Mouse (Mus musculus): ENCODE results near the gene Bfsp2. TPM values are rescaled to one million over a fixed set of nuclear protein-coding genes. Genes with fewer than 3 reads are reported as not detected.

Bfsp2 gene
- polyA plus RNA-seq (2015; fragmentation: Nextera tagmentation; extraction: Ambion mirVana): 0.35 and 0.41 TPM in 2 replicates

- Histone ChIP-seq H3K27me3 (replicated peaks; ENCODE audit: control insufficient read depth, insufficient read depth, low read length) (no peaks in the 10 kb centered on the region), H3K27ac (ENCODE audit: low read depth, low read length) (no peak within 1 kb of the TSS), H3K4me2 (replicated peaks; ENCODE audit: low read depth) (no peak within 1 kb of the TSS), H3K4me3 (ENCODE audit: low read depth, low read length) (no peak within 1 kb of the TSS), H3K9me3 (ENCODE audit: control insufficient read depth) (no peaks in the 10 kb centered on the region), H3K36me3 (ENCODE audit: control insufficient read depth, insufficient read depth) (no peaks in the 10 kb centered on the region), H3K9ac (ENCODE audit: low read depth, low read length) (no peak within 1 kb of the TSS), H3K4me1 (replicated peaks; ENCODE audit: control insufficient read depth, insufficient read depth, low read length) (no peaks in the 10 kb centered on the region)
- TF ChIP-seq CTCF (IDR thresholded peaks at IDR 0.05; ENCODE audit: low read depth): no peak
- no peak for ATAC-seq
- WGBS: 80% methylated on average over 9 of the region's 9 CpGs
Measured at GRCm38 (mm10) chr9:103480044-103480576, at the start of gene Bfsp2. TSS of gene Bfsp2 (minus strand) at chr9:103480420.

DNA sequence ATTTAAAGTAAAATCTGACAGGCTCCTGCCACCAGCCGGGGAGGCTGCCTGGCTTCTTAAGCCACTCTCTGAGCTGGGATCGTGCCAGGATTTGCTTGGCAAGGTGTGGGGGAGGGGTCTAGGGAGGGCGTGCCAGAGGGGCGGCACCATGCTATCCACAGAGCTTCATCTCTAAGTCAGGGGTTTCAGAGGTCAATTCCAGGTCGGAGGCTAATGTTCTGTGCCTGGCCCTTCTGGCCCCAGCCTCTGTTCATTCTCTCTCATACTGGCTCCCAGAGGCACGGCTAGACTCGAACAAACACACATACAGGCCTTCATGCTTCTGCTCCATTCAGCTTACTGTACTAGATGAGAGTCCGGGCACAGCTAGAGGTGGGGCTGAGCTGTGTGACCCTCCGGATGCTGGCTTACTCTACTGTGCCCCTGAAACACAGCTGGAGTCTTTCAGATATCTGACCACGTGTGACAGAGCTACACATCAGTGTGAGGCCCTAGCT lies 44.9 kb upstream of the Bfsp2 start:
- no peaks in the 10 kb centered on the region for H3K27me3 ChIP-seq (replicated peaks; ENCODE audit: control insufficient read depth, insufficient read depth, low read length)
- H3K9me3 ChIP-seq (ENCODE audit: control insufficient read depth): no peaks in the 10 kb centered on the region
- WGBS: 23% methylated on average over 10 of the region's 10 CpGs
- no peak overlapping the region for H3K4me2 ChIP-seq (replicated peaks; ENCODE audit: low read depth)
- H3K9ac ChIP-seq (ENCODE audit: low read depth, low read length): no peak overlapping the region
- no peaks in the 10 kb centered on the region for H3K36me3 ChIP-seq (ENCODE audit: control insufficient read depth, insufficient read depth)
- no peak overlapping the region for H3K27ac ChIP-seq (ENCODE audit: low read depth, low read length)
- H3K4me1 ChIP-seq (replicated peaks; ENCODE audit: control insufficient read depth, insufficient read depth, low read length): no peaks in the 10 kb centered on the region
- ATAC-seq: no peak
- TF ChIP-seq CTCF (IDR thresholded peaks at IDR 0.05; ENCODE audit: low read depth): no peak
- no peak overlapping the region for H3K4me3 ChIP-seq (ENCODE audit: low read depth, low read length)

DNA sequence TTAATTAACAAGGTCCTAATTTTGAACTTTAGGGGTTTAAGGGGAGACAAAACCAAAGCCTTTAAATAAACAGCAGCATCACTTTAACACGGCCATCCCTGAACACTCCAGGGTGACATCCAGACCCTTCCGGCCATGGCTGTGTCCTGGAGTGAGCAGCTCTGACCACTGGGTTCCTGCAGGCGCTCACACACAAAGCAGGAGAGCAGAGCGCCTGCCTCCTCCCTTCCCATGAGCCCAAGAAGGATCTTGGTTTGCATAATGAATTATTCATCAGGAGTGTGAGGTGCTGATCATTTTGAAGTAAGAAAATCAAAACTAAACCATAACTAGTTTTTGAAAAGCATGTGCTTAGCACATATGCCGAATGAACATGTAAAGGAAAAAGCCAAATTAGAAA lies 44.4 kb upstream of the Bfsp2 start:
- WGBS: 63% methylated on average over 5 of the region's 5 CpGs
- no peak overlapping the region for H3K27ac ChIP-seq (ENCODE audit: low read depth, low read length)
- ATAC-seq: no peak
- H3K4me1 ChIP-seq (replicated peaks; ENCODE audit: control insufficient read depth, insufficient read depth, low read length): no peaks in the 10 kb centered on the region
- no peak overlapping the region for H3K4me3 ChIP-seq (ENCODE audit: low read depth, low read length)
- no peak for TF ChIP-seq CTCF (IDR thresholded peaks at IDR 0.05; ENCODE audit: low read depth)
- H3K36me3 ChIP-seq (ENCODE audit: control insufficient read depth, insufficient read depth): no peaks in the 10 kb centered on the region
- H3K9ac ChIP-seq (ENCODE audit: low read depth, low read length): no peak overlapping the region
- H3K9me3 ChIP-seq (ENCODE audit: control insufficient read depth): no peaks in the 10 kb centered on the region
- no peak overlapping the region for H3K4me2 ChIP-seq (replicated peaks; ENCODE audit: low read depth)
- H3K27me3 ChIP-seq (replicated peaks; ENCODE audit: control insufficient read depth, insufficient read depth, low read length): no peaks in the 10 kb centered on the region

DNA sequence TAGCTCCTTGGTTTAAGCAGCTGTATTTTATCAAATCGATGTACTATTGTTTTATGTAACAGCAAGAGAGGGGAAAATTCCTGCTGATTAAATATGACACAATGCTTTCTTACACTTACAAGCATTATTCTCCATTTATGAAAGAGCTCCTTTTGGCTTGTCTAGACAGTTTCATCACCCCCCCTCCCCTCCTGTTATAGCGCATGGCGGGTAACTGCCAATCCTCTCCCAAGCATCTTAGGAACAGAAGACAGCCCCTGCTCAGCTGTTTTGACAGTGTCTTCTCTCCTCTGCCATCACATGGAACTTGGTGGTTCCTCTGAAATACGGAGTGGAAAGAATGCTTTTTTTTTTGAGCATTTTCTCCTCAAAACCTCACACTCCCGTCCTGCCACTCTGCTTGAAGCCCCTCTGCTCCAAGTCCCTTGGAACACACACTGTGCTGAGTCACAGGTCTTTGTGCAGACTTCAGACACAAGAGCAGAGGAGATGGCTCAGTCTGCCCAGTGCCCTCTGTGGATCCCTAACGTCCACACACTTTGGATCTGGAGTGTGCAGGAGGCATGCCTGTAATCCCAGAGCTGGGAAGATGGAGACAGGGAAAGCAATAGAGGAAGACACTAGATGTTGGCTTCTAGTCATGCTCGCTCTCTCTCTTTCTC lies 43.7 kb upstream of the Bfsp2 start:
- H3K4me1 ChIP-seq (replicated peaks; ENCODE audit: control insufficient read depth, insufficient read depth, low read length): no peaks in the 10 kb centered on the region
- no peak for TF ChIP-seq CTCF (IDR thresholded peaks at IDR 0.05; ENCODE audit: low read depth)
- 70% methylated on average over 7 of the region's 7 CpGs for WGBS
- no peaks in the 10 kb centered on the region for H3K27me3 ChIP-seq (replicated peaks; ENCODE audit: control insufficient read depth, insufficient read depth, low read length)
- H3K4me3 ChIP-seq (ENCODE audit: low read depth, low read length): no peak overlapping the region
- no peak overlapping the region for H3K9ac ChIP-seq (ENCODE audit: low read depth, low read length)
- H3K27ac ChIP-seq (ENCODE audit: low read depth, low read length): no peak overlapping the region
- ATAC-seq: no peak
- H3K9me3 ChIP-seq (ENCODE audit: control insufficient read depth): no peaks in the 10 kb centered on the region
- no peaks in the 10 kb centered on the region for H3K36me3 ChIP-seq (ENCODE audit: control insufficient read depth, insufficient read depth)
- no peak overlapping the region for H3K4me2 ChIP-seq (replicated peaks; ENCODE audit: low read depth)

- no peaks in the 10 kb centered on the region for H3K4me1 ChIP-seq (replicated peaks; ENCODE audit: control insufficient read depth, insufficient read depth, low read length)
- ATAC-seq: no peak
- no peak for TF ChIP-seq CTCF (IDR thresholded peaks at IDR 0.05; ENCODE audit: low read depth)
- WGBS: 39% methylated on average over 6 of the region's 6 CpGs
- H3K4me2 ChIP-seq (replicated peaks; ENCODE audit: low read depth): no peak overlapping the region
- H3K9me3 ChIP-seq (ENCODE audit: control insufficient read depth): no peaks in the 10 kb centered on the region
- no peak overlapping the region for H3K27ac ChIP-seq (ENCODE audit: low read depth, low read length)
- H3K4me3 ChIP-seq (ENCODE audit: low read depth, low read length): no peak overlapping the region
- no peak overlapping the region for H3K9ac ChIP-seq (ENCODE audit: low read depth, low read length)
- H3K27me3 ChIP-seq (replicated peaks; ENCODE audit: control insufficient read depth, insufficient read depth, low read length): no peaks in the 10 kb centered on the region
- H3K36me3 ChIP-seq (ENCODE audit: control insufficient read depth, insufficient read depth): no peaks in the 10 kb centered on the region
Measured at GRCm38 (mm10) chr9:103523008-103523407, 42.8 kb upstream of the Bfsp2 start.

GRCm38 (mm10) chr9:103513884-103514283 lies 33.7 kb upstream of the Bfsp2 start:
- no peaks in the 10 kb centered on the region for H3K36me3 ChIP-seq (ENCODE audit: control insufficient read depth, insufficient read depth)
- ATAC-seq: no peak
- no peak overlapping the region for H3K27ac ChIP-seq (ENCODE audit: low read depth, low read length)
- no peaks in the 10 kb centered on the region for H3K4me1 ChIP-seq (replicated peaks; ENCODE audit: control insufficient read depth, insufficient read depth, low read length)
- H3K9ac ChIP-seq (ENCODE audit: low read depth, low read length): no peak overlapping the region
- no peaks in the 10 kb centered on the region for H3K9me3 ChIP-seq (ENCODE audit: control insufficient read depth)
- WGBS: 78% methylated on average over 2 of the region's 2 CpGs
- H3K27me3 ChIP-seq (replicated peaks; ENCODE audit: control insufficient read depth, insufficient read depth, low read length): no peaks in the 10 kb centered on the region
- H3K4me2 ChIP-seq (replicated peaks; ENCODE audit: low read depth): no peak overlapping the region
- no peak overlapping the region for H3K4me3 ChIP-seq (ENCODE audit: low read depth, low read length)
- TF ChIP-seq CTCF (IDR thresholded peaks at IDR 0.05; ENCODE audit: low read depth): no peak

Measured in intestine, postnatal 0 days (tissue).